Mouse (Mus musculus) kidney, postnatal 0 days (tissue): ENCODE measurements around the gene Ugt1a10. TPM values are rescaled to one million over a fixed set of nuclear protein-coding genes. Genes with fewer than 3 reads are reported as not detected.
A peak's percentile ranks its signal among the peaks of the same experiment; 100 is the strongest.
"Not testable (repeated sequence)": the region's sequence is repeated elsewhere in the genome, so short reads cannot be mapped to it uniquely, and the experiment has no call there.

Source experiments
- ATAC-seq: fragments of 200-750 bp; cut with Nextera tagmentation; replicated peaks from 2 replicates; pipeline ENCODE4 v1.8.0; 2017; ENCODE audit warnings: low read depth, moderate number of reproducible peaks, moderate TSS enrichment, moderate library complexity; ENCODE audit not compliant: low FRiP score
- DNase-seq: peaks from one replicate; pipeline ENCODE4 v3.0.0-alpha.2; 2016; ENCODE audit warnings: low spot score
- H3K27ac ChIP-seq: fragments of 300-500 bp; sonication (generic); 2 replicates; pipeline ENCODE4 v1.5.1; 2014; ENCODE audit warnings: mild to moderate bottlenecking
- H3K27me3 ChIP-seq: fragments of 300-500 bp; sonication (generic); 2 replicates; pipeline ENCODE4 v1.6.1; 2014; ENCODE audit warnings: low read length, mixed read lengths; ENCODE audit not compliant: insufficient read depth
- H3K36me3 ChIP-seq: fragments of 300-500 bp; sonication (generic); 2 replicates; pipeline ENCODE4 v1.6.1; 2014; ENCODE audit warnings: low read length, mixed read lengths; ENCODE audit not compliant: insufficient read depth
- H3K4me1 ChIP-seq: fragments of 300-500 bp; sonication (generic); replicated peaks from 2 replicates; pipeline ENCODE4 v1.6.1; 2014; ENCODE audit warnings: antibody characterized with exemption, low read length, mixed read lengths; ENCODE audit not compliant: insufficient read depth
- H3K4me2 ChIP-seq: fragments of 300-500 bp; sonication (generic); 2 replicates; pipeline ENCODE4 v1.6.1; 2014; ENCODE audit warnings: mild to moderate bottlenecking, low read length, moderate library complexity, mixed read lengths
- H3K4me3 ChIP-seq: fragments of 300-500 bp; sonication (generic); replicated peaks from 2 replicates; pipeline ENCODE4 v1.5.1; 2014; ENCODE audit warnings: low read depth, low read length
- H3K9ac ChIP-seq: fragments of 300-500 bp; sonication (generic); 2 replicates; pipeline ENCODE4 v1.6.1; 2014; ENCODE audit warnings: low read depth, low read length
- H3K9me3 ChIP-seq: fragments of 300-500 bp; sonication (generic); replicated peaks from 2 replicates; pipeline ENCODE4 v1.6.1; 2016; ENCODE audit warnings: low read length, inconsistent platforms, mixed read lengths
- CTCF ChIP-seq: IDR thresholded peaks from 2 replicates; pipeline ENCODE4 v1.5.1; 2016; ENCODE audit warnings: antibody characterized with exemption, low read depth, mild to moderate bottlenecking, moderate library complexity
- WGBS: fragments of 180-500 bp; shearing (Covaris S2); extraction: QIAGEN DNeasy Blood & Tissue Kit; methylation state at CpG from one replicate; pipeline ENCODE4 v1.1.7; 2014; 5-methylcytosine and 5-hydroxymethylcytosine counted together
- polyA plus RNA-seq: library from polyadenylated mRNA; unstranded; fragments of >200 nt; fragmentation: Nextera tagmentation; extraction: Ambion mirVana; gene quantifications from 2 replicates; pipeline ENCODE4 v1.2.1, GENCODE M21; 2015

The Ugt1a10 gene
- polyA plus RNA-seq, 1 experiment from 2014 or later = 52.3 TPM

DNA sequence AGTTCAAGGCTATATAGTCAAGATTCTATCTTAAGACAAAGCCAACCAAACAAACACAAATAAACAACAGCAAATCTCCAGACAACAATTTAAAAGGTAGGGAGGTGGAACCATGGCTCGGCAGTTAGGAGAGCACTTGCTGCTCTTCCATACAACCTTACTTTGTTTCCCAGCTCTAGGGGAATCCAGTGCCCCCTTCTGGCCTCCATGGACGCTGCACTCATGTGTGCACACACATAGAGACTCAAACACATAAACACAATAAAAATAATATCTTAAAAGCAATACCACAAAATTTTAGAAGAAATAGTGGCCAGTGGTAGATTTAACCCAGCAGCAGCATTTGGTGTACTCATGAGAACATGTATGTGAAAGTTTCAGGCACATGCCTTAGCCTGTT, 162.0 kb downstream of the Ugt1a10 start:
- peak; percentile 20; the same call in 1 of the 2 replicates for TF ChIP-seq CTCF
- Histone ChIP-seq H3K27me3 (no peaks in the 10 kb centered on the region), H3K27ac (no peak overlapping the region), H3K36me3 (no peaks in the 10 kb centered on the region), H3K9ac (no peak overlapping the region), H3K4me1 (no peaks in the 10 kb centered on the region), H3K4me3 (no peak overlapping the region), H3K4me2 (no peak overlapping the region), H3K9me3 (peaks cover 48% of the 10 kb centered on the region)
- WGBS = 56% methylated on average over 2 of the region's 2 CpGs
- DNase-seq (peak; percentile 3), ATAC-seq (no peak)

DNA sequence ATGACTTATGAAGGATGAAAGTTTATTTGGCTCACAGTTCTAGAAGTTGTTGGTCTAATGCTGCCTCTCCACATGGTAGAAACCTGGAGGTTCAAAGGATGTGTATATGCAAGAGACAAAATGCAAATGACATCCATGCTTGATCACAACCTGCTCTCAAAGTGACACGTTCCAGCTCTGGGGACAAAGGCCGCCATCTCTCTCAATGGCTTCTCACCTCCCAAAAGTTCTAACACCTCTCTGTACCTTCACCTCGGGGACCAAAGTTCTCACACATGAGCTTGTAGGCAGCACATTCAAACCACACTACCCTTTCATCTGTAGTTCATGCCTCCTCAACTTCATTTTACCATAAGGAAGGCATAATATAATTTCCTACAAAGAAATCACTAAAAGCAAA, 162.4 kb downstream of the Ugt1a10 start:
- H3K4me2 ChIP-seq = no peak overlapping the region
- H3K4me1 ChIP-seq = no peaks in the 10 kb centered on the region
- no peak for TF ChIP-seq CTCF
- peak; percentile 5 for DNase-seq
- ATAC-seq = no peak
- no peak overlapping the region for H3K27ac ChIP-seq
- H3K9me3 ChIP-seq = peaks cover 43% of the 10 kb centered on the region
- H3K27me3 ChIP-seq = no peaks in the 10 kb centered on the region
- no peak overlapping the region for H3K9ac ChIP-seq
- WGBS = 41% methylated on average over 3 of the region's 3 CpGs
- H3K4me3 ChIP-seq = no peak overlapping the region
- H3K36me3 ChIP-seq = no peaks in the 10 kb centered on the region

DNA sequence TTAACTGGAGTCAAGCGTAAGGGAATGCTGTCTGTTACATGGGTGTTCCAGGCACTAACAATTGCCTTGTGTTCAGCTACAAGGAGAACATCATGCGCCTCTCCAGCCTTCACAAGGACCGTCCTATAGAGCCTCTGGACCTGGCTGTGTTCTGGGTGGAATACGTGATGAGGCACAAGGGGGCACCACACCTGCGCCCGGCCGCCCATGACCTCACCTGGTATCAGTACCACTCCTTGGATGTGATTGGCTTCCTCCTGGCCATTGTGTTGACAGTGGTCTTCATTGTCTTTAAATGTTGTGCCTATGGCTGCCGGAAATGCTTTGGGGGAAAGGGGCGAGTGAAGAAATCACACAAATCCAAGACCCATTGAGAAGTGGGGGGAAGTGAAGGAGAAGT, 162.9 kb downstream of the Ugt1a10 start:
- no peak overlapping the region for H3K27ac ChIP-seq
- 72% methylated on average over 9 of the region's 9 CpGs for WGBS
- no peak for ATAC-seq

DNA sequence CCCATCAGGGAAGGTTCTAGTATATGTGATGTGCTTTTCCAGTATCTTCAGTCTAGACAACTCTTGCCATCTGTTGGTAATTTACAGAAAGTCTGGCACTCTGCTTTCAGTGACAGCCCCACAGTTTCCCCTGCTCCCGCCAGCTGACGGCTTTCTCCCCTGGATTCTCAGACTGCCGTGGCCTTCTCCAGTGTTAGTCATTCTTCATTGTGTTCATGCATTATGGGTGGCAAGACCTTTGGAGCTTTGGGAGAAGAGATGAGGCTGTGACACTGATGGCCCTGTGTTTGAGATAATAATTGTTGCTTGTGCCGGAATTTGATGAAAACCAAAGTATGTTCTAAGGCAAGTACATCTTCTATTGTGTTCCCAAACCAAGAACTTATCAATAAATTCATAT, 163.4 kb downstream of the Ugt1a10 start:
- Histone ChIP-seq H3K27ac (no peak overlapping the region), H3K4me2 (no peak overlapping the region), H3K36me3 (no peaks in the 10 kb centered on the region), H3K4me1 (no peaks in the 10 kb centered on the region), H3K9me3 (peaks cover 34% of the 10 kb centered on the region), H3K27me3 (no peaks in the 10 kb centered on the region), H3K9ac (no peak overlapping the region), H3K4me3 (no peak overlapping the region)
- 47% methylated on average over 4 of the region's 4 CpGs for WGBS
- DNase-seq = no peak
- ATAC-seq = no peak
- no peak for TF ChIP-seq CTCF

More for the DNA sequence above, 162.9 kb downstream of the Ugt1a10 start:
- Histone ChIP-seq H3K9me3 (peaks cover 39% of the 10 kb centered on the region), H3K4me1 (no peaks in the 10 kb centered on the region), H3K36me3 (no peaks in the 10 kb centered on the region), H3K4me2 (no peak overlapping the region), H3K9ac (no peak overlapping the region), H3K27me3 (no peaks in the 10 kb centered on the region), H3K4me3 (no peak overlapping the region)
- no peak for DNase-seq
- TF ChIP-seq CTCF = no peak

DNA sequence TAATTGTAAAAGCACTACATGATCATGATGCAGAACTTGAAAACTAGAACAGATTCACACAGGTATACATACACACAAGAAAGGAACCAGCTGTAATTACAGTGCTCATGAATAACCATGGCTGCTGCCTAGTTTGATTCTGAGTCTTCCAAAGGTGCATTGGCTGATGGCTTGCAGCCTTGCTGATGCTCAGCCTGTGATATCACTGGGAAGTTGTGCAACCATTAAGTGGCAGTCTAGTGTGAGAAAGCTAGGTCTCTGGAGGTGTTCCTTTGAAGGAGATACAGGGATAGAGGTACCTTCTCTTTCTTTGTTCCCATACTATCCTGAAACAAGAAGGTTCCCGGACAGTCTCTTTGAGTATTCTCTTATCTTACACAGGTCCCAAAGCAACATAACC, 163.9 kb downstream of the Ugt1a10 start:
- no peak for DNase-seq
- no peaks in the 10 kb centered on the region for H3K27me3 ChIP-seq
- H3K9me3 ChIP-seq = peaks cover 29% of the 10 kb centered on the region

DNA sequence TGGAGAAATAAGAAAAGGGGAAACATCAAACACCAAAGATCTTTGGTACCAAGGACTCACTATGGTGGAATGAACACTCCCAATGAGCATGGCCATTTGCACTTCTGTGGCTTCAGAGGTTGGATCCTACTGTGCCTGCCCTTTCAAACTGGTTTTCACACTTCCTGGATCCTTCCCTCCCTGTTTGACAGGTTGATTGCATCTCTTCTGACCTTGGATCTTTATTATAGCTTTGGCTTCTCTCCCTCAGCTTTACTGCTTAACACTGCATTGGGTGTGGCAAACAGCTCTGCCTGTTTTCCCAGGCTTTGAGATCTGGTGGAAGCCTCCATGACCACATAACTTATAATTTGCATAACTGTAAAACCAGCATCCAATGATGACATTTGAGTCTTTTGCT, 165.1 kb downstream of the Ugt1a10 start:
- TF ChIP-seq CTCF = no peak
- H3K36me3 ChIP-seq = no peaks in the 10 kb centered on the region
- no peak overlapping the region for H3K4me2 ChIP-seq
- H3K27me3 ChIP-seq = no peaks in the 10 kb centered on the region
- H3K9me3 ChIP-seq = peaks cover 18% of the 10 kb centered on the region
- H3K4me3 ChIP-seq = no peak overlapping the region
- no peak for ATAC-seq
- H3K27ac ChIP-seq = no peak overlapping the region
- no peak for DNase-seq
- no peaks in the 10 kb centered on the region for H3K4me1 ChIP-seq
- no peak overlapping the region for H3K9ac ChIP-seq

More for the DNA sequence above, 163.9 kb downstream of the Ugt1a10 start:
- Histone ChIP-seq H3K36me3 (no peaks in the 10 kb centered on the region), H3K4me2 (no peak overlapping the region), H3K4me1 (no peaks in the 10 kb centered on the region), H3K9ac (no peak overlapping the region), H3K27ac (no peak overlapping the region), H3K4me3 (no peak overlapping the region)
- 13% methylated on average over 1 of the region's 1 CpGs for WGBS
- no peak for ATAC-seq
- no peak for TF ChIP-seq CTCF

DNA sequence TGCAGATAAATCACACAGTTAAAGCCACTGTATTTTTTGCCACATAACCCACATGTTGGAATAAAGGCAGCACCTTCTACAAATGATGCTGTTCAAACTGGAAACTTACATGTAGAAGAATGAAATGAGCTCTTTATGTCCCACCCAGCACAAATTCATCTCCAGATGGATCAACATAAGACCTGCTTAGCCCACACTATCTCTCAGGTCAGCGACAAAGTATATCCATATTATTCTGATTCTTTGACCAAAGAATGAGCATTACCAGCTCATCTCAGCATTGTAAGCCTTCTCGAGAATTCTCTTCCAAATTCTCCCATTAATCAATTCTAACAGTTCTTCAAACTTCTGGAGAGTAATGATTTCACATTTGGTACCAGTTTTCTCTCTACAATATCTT, 167.0 kb downstream of the Ugt1a10 start:
- Histone ChIP-seq H3K9ac (no peak overlapping the region), H3K4me2 (no peak overlapping the region), H3K9me3 (peaks cover 5% of the 10 kb centered on the region), H3K4me1 (no peaks in the 10 kb centered on the region), H3K4me3 (no peak overlapping the region), H3K27ac (no peak overlapping the region), H3K27me3 (no peaks in the 10 kb centered on the region), H3K36me3 (no peaks in the 10 kb centered on the region)
- no peak for ATAC-seq
- 46% methylated on average over 2 of the region's 2 CpGs for WGBS
- no peak for DNase-seq
- no peak for TF ChIP-seq CTCF

DNA sequence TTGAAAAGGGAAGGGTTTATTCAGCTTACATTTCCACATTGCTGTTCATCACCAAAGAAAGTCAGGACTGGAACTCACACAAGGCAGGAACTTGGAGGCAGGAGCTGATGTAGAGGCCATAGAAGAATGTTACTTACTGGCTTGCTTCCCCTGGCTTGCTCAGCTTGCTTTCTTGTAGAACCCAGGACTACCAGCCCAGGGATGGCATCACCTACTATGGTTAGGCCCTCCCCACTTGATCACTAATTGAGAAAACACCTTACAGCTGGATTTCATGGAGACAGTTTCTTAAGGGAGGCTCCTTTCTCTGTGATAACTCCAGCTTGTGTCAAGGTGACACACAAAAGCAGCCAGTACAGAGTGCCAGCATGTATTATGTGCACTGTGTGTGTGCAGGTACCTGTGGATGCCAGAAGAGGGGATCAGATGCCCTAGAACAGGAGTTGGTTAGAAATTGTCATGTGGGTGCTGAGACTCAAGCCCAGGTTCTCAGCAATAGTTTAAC, 167.9 kb downstream of the Ugt1a10 start:
- H3K9ac ChIP-seq, H3K4me2 ChIP-seq, H3K36me3 ChIP-seq, H3K4me3 ChIP-seq, DNase-seq, H3K27ac ChIP-seq, H3K27me3 ChIP-seq, ATAC-seq, H3K9me3 ChIP-seq, H3K4me1 ChIP-seq: not testable (repeated sequence)
